Mouse (Mus musculus): ENCODE data around the gene Gm48552. TPM values are rescaled to one million over a fixed set of nuclear protein-coding genes. Genes with fewer than 3 reads are reported as not detected.
A peak's percentile ranks its signal among the peaks of the same experiment; 100 is the strongest.

Gm48552 gene
- total RNA-seq, 2 experiments from 2014 or later, result not detected

DNA sequence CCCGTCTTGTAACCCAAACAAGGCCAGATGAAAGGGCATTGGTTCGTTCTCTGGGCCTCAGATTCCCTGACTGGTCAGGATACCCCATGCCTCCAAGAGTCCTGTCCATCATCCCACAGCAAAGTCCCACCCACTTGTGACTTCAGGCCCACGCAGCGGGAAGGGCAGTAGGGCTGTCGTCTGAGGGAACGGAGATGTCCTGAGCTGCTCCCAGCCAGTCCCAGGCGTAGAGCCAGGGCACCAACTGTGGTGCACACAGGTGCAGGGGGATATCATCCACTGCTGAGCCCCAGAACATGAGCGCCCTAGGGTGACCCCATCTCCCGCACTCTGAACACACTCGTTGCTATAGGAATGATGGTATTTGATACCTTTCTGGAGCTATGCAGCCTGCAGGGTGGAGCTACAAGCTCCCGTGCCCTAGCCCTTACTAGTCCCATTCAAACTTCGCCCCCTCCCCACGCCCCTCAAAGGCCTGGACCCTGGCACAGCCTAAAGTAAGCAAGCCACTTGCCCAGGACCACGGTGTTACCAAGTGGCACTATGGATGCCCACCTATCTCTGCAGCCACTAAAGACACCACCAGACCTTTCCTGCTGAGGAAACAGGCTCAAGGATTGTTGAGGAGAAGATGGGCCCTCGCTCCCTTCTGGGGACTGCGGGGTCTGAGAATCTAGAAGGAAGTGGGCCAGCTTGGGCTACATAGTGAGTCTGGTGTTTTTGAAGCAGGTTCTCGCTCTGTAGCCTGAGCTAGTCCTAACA lies 26.9 kb downstream of the Gm48552 start:
- no peak for ATAC-seq (replicated peaks; ENCODE audit: low FRiP score, poor library complexity, severe bottlenecking)

- peak; percentile 38; the same call in 1 of the 2 replicates for ATAC-seq (replicated peaks; ENCODE audit: low FRiP score, poor library complexity, severe bottlenecking)
Measured at GRCm38 (mm10) chr10:81416581-81417226, 27.9 kb downstream of the Gm48552 start.

DNA sequence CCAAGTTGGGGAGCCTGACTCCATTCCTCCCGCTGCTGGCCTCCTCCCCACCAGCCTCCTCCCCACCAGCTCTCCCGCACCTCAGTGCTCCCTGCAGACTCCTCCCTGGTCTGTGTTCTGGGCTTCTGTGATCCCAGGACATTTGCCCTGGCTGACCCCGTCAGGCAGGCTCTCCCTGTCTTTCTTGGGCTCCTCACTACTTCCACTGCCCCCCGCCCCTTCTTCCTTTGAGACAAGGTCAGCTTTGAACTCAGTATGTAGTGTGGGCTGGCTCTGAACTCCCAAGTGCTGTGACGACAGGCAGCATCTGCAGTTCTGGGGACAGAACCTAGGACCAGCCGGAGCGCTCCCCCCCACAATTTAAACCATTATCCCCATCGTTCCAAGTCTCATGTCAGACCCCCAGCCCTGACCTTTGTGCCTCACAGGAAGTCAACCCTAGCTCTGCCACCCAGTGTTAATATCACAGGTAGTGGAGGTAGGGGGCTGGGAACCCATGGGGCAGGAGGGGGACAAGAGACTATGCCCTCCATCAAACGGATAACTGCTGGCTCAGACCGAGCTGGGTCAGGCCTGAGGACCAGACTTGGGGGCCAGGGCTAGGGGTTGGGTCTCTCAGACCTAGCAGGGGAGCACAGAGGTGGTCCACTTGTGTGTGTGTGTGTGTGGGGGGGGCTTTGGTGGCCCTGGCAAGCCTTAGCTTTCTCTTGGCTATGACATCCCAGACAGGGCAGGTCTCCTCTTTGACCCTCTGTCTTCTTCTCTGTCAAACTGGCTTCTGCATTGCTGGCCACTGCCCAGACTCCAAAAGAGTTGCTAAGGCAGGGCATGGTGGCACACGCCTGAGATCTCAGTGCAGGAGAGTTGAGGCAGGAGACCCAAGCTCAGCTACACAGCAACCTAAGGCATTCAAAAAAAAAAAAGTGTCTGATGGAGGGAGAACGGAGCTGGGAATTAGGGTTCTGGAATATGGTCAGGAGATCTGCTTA lies 28.7 kb downstream of the Gm48552 start:
- no peak for ATAC-seq (replicated peaks; ENCODE audit: low FRiP score, poor library complexity, severe bottlenecking)

DNA sequence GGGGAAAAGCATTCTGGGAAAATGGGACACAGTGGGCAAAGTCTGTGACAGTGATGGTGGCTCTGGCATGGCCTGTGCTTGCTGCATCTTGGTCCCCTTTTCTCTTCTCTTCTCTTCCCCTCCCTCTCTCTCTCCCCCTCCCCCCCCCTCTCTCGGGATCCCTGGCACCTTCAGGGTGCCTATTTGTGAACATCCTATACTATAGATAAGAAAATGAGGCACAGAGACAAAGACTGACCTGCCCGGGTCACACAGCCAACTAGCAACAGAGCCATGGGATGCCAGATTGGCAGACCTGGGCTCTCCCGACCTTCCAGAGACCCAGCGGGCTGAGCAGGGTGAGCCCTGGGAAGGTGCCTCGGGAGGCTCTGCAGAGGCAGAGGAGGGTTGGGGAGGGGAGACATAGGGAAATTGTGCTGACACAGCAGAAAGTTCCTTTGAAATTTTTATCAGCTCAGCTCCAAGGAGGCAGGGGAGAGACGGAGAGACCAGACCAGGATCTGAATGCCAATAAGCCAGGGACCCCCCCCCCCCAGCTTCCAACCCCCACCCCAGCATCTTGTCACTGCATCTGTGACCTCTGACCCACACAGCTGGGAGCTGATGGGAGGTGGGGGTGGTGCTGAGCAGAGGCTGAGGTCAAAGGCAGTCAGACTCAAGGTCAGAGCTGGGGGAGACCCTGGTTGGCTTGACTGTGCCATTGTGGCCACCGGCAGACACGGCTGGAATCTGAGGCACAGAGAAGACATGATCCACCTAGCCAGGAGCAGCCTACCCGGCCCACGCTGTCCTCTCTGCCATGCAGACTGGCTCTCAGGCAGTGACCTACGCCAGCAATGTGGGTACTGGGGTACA lies 29.6 kb downstream of the Gm48552 start:
- ATAC-seq (replicated peaks; ENCODE audit: low FRiP score, poor library complexity, severe bottlenecking), result no peak

- no peak for ATAC-seq (replicated peaks; ENCODE audit: low FRiP score, poor library complexity, severe bottlenecking)
Measured at GRCm38 (mm10) chr10:81419111-81419928, 30.5 kb downstream of the Gm48552 start.

DNA sequence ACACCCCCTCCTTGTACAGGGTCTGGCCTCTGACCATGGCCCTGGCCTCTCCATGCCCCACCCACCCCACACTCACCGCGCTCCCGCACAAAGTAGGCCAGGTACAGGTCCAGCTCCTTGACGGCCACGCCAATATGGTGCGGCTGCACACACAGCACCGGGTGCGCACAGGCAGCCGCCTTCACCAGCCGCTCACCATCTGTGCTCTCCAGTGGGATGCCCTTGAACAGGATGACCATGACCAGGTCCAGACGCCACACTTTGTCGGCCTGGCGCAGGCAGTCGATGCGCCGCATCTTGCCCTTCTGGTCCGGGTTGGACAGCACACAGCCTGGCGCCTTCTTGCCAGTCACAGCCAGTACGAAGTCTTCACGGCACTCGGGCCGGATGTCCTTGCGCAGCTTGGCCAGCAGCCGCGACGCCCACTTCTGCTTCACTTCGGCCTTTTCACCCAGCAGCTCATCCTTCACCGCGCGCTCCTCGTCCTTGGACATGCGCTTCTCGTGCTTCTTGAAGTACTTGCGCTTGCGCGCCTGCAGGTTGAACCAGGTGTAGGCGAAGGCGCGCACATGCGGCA lies 31.5 kb downstream of the Gm48552 start:
- ATAC-seq (replicated peaks; ENCODE audit: low FRiP score, poor library complexity, severe bottlenecking), result no peak

DNA sequence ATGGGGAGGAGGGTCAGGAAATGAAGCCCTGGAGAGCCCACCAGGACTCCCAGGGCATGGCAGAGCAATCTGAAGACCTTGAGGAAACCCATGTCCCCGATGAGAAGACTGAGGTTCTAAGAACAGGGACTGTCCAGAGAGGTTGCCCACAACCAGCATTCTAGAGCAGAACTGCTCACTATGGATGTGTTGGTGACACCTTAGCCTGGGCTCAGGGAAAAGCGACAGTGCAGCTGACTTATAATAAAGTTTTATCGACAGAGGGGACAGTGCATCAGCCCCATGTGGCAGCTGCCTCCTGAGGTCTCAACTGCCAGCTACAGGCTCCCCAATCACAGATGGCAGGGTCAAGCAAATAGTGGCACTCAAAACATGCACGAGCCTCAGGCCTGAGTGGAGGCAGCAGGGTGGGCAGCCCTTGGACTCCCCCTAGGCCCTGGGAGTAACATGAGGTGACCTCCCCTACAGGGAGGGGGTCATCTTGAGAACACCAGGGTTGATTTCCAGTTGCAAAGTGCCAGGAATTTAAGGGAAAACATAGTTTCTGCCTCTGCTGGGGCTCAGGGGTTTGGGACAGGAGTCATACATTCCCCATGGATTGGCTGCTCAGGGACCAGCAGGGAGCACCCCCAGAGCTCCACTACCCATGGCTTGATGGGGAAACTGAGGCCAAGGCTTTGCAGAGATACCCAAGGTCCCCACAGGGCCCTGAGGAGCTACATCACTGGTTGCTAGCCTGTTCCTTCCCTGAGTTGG lies 32.4 kb downstream of the Gm48552 start:
- no peak for ATAC-seq (replicated peaks; ENCODE audit: low FRiP score, poor library complexity, severe bottlenecking)

GRCm38 (mm10) chr10:81421797-81422100 lies 32.9 kb downstream of the Gm48552 start:
- no peak for ATAC-seq (replicated peaks; ENCODE audit: low FRiP score, poor library complexity, severe bottlenecking)

- no peak for ATAC-seq (replicated peaks; ENCODE audit: low FRiP score, poor library complexity, severe bottlenecking)
Measured at GRCm38 (mm10) chr10:81422191-81422590, 33.4 kb downstream of the Gm48552 start.

DNA sequence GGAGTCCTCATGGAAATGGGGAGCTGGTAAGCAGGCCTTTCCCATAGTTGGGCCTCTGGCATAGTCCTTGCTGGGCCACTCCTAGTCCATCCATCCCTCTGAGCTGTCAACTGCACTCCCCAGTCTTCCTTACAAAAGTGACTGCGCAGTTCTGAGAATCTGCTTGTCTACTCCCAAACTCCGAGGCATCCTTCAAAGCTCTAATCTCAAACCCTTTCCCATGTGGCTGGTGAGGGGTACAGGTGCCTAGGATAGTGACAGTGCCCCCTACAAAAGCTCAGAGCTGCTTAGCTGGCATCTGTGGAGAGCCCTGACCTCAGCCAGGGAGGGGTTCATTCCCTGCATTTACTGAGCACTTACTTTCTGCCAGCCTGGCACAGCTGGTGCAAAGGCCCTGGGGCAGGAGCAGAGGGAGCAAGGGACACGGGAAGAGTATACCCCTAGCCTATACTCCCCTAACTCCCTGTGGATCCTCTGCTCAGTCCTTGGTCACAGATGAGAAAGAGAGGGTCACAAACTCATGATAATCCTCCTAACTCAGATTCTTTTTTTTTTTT lies 33.9 kb downstream of the Gm48552 start:
- ATAC-seq (replicated peaks; ENCODE audit: low FRiP score, poor library complexity, severe bottlenecking), result no peak

- ATAC-seq (replicated peaks; ENCODE audit: low FRiP score, poor library complexity, severe bottlenecking), result no peak
Measured at GRCm38 (mm10) chr10:81423476-81424245, 34.9 kb downstream of the Gm48552 start.

DNA sequence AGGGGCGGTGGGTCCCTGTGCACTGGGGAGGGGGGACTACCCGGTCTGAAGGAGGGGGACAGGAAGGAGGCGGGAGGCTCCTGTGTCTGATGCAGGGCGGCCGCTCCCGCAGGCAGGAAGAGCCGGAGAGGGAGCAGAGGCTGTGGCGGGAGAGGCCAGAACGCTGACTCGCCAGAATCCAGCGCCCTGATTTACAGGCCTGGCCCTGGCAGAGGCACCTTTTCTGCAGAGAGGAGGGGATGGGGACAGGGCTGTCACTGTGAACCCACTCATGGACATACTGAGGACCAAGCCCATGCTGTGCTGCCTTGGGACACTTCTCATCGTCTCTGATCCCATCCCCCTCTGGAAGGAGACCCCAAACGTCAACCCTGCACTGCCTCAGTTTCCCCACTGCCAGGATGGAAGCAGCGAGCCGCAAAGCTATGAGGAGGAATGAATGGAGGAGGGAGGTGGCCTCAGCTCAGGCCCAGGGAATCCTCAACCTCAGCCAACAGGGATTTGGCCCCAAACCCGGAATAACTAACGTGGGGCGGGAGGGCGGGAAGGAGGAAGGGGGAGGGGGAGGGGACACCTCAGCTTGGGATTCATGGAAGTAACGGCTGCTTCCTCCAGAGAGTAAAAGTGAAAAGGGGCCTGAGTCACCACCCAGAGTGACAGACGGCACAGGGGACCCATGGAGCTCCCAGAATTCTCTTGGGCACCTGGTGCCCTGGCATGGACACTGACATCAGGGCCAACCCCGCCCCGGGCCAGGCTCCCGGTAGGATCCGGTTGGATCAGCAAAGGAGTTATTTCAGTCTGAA lies 35.6 kb downstream of the Gm48552 start:
- ATAC-seq (replicated peaks; ENCODE audit: low FRiP score, poor library complexity, severe bottlenecking), result no peak

DNA sequence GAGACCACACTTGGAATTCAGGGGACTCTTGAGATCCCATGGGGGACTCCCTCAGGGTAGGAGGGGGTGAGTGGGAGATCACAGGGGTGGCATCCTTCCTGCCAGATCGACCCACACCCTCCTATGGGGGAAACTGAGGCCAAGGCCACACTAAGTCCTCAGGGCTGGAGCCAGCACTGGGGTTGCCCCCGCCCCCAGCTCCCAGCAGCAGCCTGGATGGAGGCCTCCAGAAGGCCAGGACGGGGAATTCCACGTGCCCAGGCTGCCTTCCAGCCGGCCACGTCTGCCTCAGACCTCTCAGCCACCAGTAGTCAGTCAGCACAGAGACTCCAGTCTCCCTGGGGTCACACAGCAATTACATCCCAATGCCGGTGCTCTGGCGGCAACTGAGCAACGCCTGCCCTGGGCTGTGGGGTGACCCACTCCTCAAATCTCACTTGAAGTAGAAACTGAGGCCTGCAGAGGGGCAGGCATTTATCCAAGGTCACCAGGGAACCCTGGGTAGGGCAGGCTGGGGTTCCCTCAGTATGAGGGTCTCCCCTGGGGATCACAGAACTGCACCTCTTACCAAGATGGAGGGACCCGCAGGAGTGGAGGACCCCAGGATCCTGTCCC lies 36.5 kb downstream of the Gm48552 start:
- ATAC-seq (replicated peaks; ENCODE audit: low FRiP score, poor library complexity, severe bottlenecking), result no peak

DNA sequence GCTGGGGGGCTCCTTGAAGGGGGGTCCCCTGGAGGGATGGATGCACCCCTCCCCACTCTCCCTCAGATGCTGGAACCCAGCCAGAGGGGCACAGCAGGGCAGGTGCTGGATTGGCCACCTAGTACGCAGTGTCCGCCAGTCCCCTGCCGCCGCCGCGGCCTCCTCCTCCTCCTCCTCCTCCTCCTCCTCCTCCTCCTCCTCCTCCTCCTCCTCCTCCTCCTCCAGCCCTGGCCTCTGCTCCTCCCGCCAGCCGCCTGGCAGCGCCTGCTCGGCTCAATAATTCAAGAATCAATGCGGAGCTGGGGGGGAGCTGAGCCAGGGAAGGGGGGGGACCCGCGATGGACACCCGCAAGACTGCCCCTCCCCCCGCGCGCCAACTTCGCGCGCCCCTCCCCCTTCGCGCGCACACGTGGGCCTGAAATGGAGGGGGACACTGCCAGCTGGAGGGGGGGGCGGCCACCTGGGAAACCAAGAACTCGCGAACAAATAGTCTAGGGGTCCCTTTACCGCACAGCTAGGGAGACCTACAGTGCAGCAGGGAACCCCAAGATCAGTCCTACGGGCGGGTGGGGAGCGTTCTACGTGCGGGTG lies 37.4 kb downstream of the Gm48552 start:
- no peak for ATAC-seq (replicated peaks; ENCODE audit: low FRiP score, poor library complexity, severe bottlenecking)

GRCm38 (mm10) chr10:81426897-81427296 lies 38.1 kb downstream of the Gm48552 start:
- ATAC-seq (replicated peaks; ENCODE audit: low FRiP score, poor library complexity, severe bottlenecking), result peak; percentile 47; the same call in 1 of the 2 replicates

Data from erythroid progenitor cell, adult 5-6 weeks (primary cell).